Mouse (Mus musculus) cortical plate, adult 2 months (tissue): Measurements from ENCODE around the gene Lcmt1. TPM values are rescaled to one million over a fixed set of nuclear protein-coding genes. Genes with fewer than 3 reads are reported as not detected.

Source experiments
- H3K27ac ChIP-seq: fragments of 200-500 bp; 2 replicates; pipeline ENCODE4 v1.5.1; 2012; ENCODE audit warnings: low read length, control low read depth, inconsistent platforms; ENCODE audit not compliant: insufficient read depth
- H3K4me1 ChIP-seq: fragments of 200-500 bp; 2 replicates; pipeline ENCODE4 v1.6.1; 2011; ENCODE audit warnings: low read length; ENCODE audit not compliant: control insufficient read depth, insufficient read depth
- H3K4me3 ChIP-seq: fragments of 200-500 bp; 2 replicates; pipeline ENCODE4 v1.5.1; 2011; ENCODE audit warnings: mild to moderate bottlenecking, low read length, control low read depth; ENCODE audit not compliant: insufficient read depth
- CTCF ChIP-seq: fragments of 200-500 bp; IDR thresholded peaks from 2 replicates; pipeline ENCODE4 v1.5.1; 2011; ENCODE audit warnings: mild to moderate bottlenecking, control low read depth, low read length; ENCODE audit not compliant: insufficient read depth; ENCODE audit errors: extremely low read depth
- POLR2A ChIP-seq: fragments of 200-500 bp; IDR thresholded peaks from 2 replicates; pipeline ENCODE4 v1.6.1; 2011; ENCODE audit warnings: mild to moderate bottlenecking, low read length, control low read depth; ENCODE audit not compliant: insufficient read depth; ENCODE audit errors: extremely low read depth
- polyA plus RNA-seq: library from polyadenylated mRNA; depleted of rRNA; stranded (reverse); fragments of >200 nt; gene quantifications from 2 replicates; pipeline ENCODE4 v1.2.3, GENCODE M21; 2012

Gene Lcmt1
- polyA plus RNA-seq, 1 experiment = 97.5 TPM

DNA sequence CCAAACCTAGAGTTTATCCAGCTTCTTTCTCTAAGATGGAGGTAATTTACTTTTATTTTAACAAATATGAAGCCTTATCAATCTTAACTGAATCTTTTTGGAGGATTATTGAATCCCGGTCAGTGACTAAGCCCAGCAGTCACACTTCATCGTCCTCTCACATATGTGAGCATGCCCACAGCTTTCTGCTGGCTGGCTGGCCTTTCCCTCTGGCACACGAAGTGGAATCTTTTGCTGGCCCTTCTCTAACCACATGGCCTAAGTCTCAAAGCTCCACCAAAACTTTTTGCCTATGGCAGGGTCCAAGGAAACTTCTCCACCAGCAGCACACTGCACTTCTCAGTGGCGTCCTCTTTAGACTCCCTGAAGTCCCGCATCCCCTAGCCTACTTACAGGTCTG, 27.7 kb upstream of the Lcmt1 start:
- Histone ChIP-seq H3K4me1 (peaks cover 5% of the 10 kb centered on the region), H3K4me3 (no peak overlapping the region), H3K27ac (no peak overlapping the region)
- no peak for TF ChIP-seq CTCF
- no peak for TF ChIP-seq POLR2A

DNA sequence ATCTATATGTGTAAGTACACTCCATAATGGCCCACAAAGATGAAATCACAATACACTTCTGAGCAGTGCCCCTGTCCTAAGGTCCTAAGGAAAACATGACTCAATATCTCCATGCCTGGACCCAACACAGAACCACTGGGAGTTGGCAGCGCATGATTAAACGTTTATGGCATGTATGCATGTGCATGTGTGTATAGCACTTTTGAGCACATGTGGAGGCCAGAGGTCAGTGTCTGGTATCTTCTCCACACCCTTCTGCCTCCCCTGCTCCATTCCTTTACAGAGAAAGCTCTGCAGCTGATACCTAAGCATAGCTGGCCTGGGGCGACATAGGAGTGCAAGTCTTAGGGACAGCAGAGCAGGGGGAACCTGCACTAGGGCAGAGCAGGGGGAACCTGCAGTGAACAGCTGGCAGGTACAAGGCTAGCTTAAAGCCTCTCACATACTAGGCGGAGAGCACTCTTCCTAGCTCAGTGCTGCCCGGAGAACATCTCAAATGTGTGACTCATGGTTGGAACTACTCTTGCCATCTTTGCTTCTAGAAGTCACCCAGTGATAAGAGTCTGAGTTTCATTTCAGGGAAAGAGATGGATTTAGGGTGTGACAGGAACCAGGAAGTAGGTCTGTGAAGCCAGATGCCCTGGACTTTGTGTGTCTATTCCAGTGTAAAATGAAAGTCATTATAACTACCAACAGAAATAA, 25.4 kb upstream of the Lcmt1 start:
- TF ChIP-seq CTCF (no peak), POLR2A (no peak)
- Histone ChIP-seq H3K4me1 (peaks cover 5% of the 10 kb centered on the region), H3K4me3 (no peak overlapping the region), H3K27ac (no peak overlapping the region)

DNA sequence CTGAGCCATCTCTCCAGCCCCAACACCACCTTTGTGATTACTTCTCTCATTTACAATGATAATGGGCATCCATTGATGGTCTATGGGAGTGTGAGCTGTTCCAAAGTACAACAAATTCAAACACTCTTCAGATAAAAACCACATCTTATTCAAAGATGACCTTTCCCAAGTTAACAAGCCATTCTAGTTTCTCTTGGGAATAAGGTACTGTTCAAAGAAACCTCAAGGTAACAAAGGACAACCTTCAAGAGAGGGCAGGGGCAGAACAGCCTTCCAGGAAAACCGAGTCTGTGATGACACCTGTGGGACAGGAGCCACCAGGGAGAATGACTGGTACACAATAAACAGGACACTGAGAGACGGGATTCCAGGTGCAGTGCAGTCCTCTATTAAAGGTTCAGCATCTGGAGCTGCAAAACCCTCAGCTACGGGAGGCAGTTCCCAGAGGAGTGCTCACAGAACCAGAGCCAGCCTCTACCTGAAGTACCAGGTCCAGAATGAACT, 24.5 kb upstream of the Lcmt1 start:
- TF ChIP-seq CTCF (no peak), POLR2A (no peak)

DNA sequence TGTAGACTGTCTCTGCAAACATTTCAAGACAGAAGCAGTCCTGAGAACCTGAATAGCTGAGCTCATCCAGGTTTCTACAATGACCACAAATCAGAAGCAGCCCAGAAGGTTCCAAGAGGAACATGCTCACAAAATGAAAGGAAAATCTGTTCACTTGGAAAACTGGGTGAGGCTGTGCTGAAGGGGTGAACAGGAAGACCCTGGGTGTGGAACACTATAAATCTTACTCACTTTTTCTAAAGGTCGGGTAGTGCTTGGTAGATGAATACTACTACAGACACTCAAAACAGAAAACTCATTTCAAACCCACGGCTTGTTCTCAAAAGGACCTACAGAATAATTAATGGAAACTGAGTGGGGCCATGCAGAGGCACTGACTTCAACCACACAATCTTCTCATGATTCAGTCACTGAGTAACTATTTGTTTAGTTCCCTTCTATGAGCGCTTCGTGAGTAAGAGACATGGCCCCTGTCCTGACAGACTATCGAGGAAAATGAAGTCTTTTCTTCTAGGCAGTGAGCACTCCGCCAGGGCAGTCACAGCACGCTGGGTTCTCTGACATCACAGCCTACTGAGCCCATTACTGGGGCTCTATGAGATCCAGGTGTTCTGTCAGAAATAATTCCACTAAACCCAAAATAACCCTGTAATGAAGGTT, 22.8 kb upstream of the Lcmt1 start:
- no peak overlapping the region for H3K27ac ChIP-seq
- no peak overlapping the region for H3K4me3 ChIP-seq
- TF ChIP-seq POLR2A (no peak), CTCF (no peak)
- H3K4me1 ChIP-seq = no peaks in the 10 kb centered on the region; the same call in 1 of the 2 replicates

More for the DNA sequence above, 24.5 kb upstream of the Lcmt1 start:
- Histone ChIP-seq H3K27ac (no peak overlapping the region), H3K4me1 (peaks cover 5% of the 10 kb centered on the region), H3K4me3 (no peak overlapping the region)

DNA sequence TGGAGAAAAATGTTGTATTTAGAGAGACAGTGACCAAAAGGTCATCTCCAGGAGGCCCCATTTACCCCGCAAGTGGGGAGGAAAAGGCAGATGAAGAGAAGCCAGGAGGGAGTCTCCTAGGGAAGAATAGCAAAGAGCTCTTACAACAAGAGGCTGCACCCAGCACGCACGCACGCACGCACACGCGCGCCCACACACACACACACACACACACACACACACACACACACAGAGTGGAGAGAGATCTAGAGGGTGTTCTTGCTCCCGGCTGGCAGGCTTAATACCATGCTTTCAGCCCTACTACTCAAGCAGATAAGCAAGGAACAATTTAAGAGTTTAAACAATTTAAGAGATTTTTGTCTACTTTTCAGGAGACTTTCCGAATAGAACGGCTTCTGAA, 19.8 kb upstream of the Lcmt1 start:
- no peaks in the 10 kb centered on the region; the same call in 1 of the 2 replicates for H3K4me1 ChIP-seq
- H3K27ac ChIP-seq = no peak overlapping the region
- H3K4me3 ChIP-seq = no peak overlapping the region
- no peak for TF ChIP-seq POLR2A
- no peak for TF ChIP-seq CTCF

DNA sequence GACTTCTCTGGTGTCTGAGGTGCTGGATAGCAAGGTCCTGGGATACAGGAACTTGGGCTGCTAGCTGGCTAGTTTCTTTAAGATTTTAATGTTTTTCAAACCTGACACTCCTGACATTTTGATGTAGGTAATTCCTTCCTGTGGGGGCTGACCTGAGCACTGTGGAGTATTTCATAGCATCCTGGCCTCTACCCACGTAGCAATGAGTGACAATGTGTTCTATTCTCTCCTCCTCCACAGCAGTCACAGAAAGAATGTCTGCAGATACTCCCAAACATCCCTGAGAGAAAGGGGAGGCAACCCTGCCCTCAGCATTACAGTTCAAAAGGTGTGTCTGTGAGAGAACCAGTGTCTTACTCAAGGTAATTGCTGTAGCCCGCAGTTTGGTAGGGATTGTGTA, 19.3 kb upstream of the Lcmt1 start:
- no peak for TF ChIP-seq POLR2A
- H3K27ac ChIP-seq = no peak overlapping the region
- H3K4me3 ChIP-seq = no peak overlapping the region
- H3K4me1 ChIP-seq = no peaks in the 10 kb centered on the region; the same call in 1 of the 2 replicates

DNA sequence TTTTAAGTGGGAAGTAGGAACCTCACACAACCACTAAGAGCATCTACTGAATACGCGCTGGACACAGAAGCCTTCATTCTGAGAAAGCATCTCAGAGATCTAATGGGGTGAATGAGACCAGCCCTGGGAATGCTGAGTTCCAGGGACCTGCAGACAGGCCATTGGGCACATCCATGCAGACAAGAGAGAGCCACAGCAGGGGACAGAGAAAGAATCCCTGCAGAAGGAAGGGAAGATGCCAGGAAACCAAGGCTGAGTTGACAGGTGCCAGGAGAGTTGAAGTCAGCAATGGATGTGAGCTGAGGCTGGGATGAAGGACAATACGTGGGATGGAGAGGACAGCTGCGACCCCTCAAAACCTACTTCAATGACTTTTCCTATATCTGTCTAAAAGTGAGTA, 16.5 kb upstream of the Lcmt1 start:
- H3K4me1 ChIP-seq = no peaks in the 10 kb centered on the region; the same call in 1 of the 2 replicates
- no peak overlapping the region for H3K27ac ChIP-seq
- TF ChIP-seq POLR2A (no peak), CTCF (no peak)
- no peak overlapping the region for H3K4me3 ChIP-seq

DNA sequence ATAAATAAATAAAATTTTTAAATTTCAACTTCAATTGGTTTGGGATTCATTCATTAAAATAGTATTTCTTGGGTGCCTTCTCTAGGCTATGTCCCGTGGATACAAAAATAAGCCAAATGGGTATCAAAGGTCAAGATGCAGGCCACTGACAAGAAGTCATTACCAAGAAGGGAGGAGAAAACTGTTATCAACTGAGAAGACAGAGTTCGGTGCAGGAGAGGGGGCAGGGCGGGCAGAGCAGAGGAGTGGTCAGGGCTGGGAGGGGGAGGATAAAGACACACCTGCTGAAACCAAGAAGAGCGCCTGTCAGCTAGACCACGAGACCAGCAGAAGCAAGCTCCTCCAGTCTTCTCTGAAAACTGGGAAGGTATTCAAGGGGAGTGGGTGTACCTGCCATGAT, 15.7 kb upstream of the Lcmt1 start:
- no peaks in the 10 kb centered on the region for H3K4me1 ChIP-seq
- TF ChIP-seq CTCF (no peak), POLR2A (no peak)
- no peak overlapping the region for H3K27ac ChIP-seq

DNA sequence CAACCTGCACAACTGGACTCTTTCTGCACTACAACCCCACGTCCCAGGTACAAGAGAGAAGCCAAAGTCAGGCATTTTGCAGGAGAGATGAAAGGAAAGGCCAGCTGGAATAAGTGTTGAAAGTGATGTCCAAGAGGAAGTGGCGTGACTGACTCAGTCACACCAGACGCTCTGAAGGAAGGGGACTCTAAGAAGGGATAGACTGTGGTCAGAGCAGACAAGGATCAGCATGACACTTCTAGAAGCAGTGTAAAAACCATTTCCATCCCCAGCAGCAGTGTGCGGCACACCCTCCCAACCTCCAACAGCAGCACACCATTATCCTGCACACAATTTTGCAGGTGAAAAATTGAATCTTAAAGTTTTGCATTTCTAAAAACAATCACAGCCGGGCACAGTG, 15.2 kb upstream of the Lcmt1 start:
- H3K27ac ChIP-seq = no peak overlapping the region
- TF ChIP-seq CTCF = no peak
- no peak for TF ChIP-seq POLR2A
- no peak overlapping the region for H3K4me3 ChIP-seq
- no peaks in the 10 kb centered on the region for H3K4me1 ChIP-seq

More for the DNA sequence above, 15.7 kb upstream of the Lcmt1 start:
- H3K4me3 ChIP-seq = no peak overlapping the region

DNA sequence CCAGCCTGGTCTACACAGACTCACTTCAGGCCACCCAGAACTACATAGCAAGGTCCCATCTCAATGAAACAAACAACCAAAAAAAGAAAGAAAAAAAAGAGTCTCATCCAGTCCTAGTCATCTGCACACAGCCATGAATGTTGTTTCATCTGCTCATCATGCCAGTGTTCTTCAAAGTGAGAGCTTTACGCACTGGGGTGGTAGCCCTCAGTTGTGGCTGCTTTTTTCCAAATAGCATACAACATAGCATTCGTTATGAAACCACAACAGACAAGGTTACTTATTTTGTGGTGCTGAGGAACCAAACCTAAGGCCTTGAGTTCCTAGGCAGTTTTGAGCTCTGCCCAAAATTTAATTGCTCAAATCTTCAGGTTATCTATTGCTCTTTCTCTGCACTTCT, 14.7 kb upstream of the Lcmt1 start:
- H3K4me3 ChIP-seq = no peak overlapping the region
- no peak overlapping the region for H3K27ac ChIP-seq
- TF ChIP-seq CTCF (no peak), POLR2A (no peak)
- no peaks in the 10 kb centered on the region for H3K4me1 ChIP-seq
